In genomic region chr9:41376948-41377700, GRCm38 (mm10) we compare ENCODE assay signal across 7 mouse cellular contexts.
DNase-seq lines count a peak whose midpoint lies in the region; ATAC-seq and TF ChIP-seq lines count a peak whose summit lies in the region.

No protein-coding gene starts in this region.

- H3K27me3 ChIP-seq in embryonic facial prominence, embryonic 15.5 days, result no peaks in the 10 kb centered on the region
- no peaks in the 10 kb centered on the region for H3K27me3 ChIP-seq in hindbrain, embryonic 13.5 days
- H3K27me3 ChIP-seq in midbrain, postnatal 0 days (ENCODE audit: insufficient read depth, low read length), result no peaks in the 10 kb centered on the region
- peaks cover 11% of the 10 kb centered on the region for H3K27me3 ChIP-seq in liver, postnatal 0 days (ENCODE audit: insufficient read depth, low read length)

- peaks cover 44% of the 10 kb centered on the region for H3K4me1 ChIP-seq in embryonic facial prominence, embryonic 15.5 days
- peaks cover 59% of the 10 kb centered on the region for H3K4me1 ChIP-seq in hindbrain, embryonic 13.5 days (replicated peaks)
- H3K4me1 ChIP-seq in midbrain, postnatal 0 days (ENCODE audit: insufficient read depth, low read length), result peaks cover 22% of the 10 kb centered on the region; the same call in 1 of the 2 replicates
- H3K4me1 ChIP-seq in liver, postnatal 0 days (ENCODE audit: insufficient read depth), result no peaks in the 10 kb centered on the region

- H3K4me2 ChIP-seq in embryonic facial prominence, embryonic 15.5 days (replicated peaks), result peak overlapping the region; percentile 53
- peak overlapping the region; percentile 76 for H3K4me2 ChIP-seq in hindbrain, embryonic 13.5 days
- H3K4me2 ChIP-seq in midbrain, postnatal 0 days (ENCODE audit: low read depth, low read length, poor library complexity, severe bottlenecking), result peak overlapping the region; percentile 74
- no peak overlapping the region for H3K4me2 ChIP-seq in liver, postnatal 0 days (ENCODE audit: low read depth, low read length)

- no peaks in the 10 kb centered on the region for H3K36me3 ChIP-seq in embryonic facial prominence, embryonic 15.5 days
- no peaks in the 10 kb centered on the region for H3K36me3 ChIP-seq in hindbrain, embryonic 13.5 days
- H3K36me3 ChIP-seq in midbrain, postnatal 0 days (ENCODE audit: insufficient read depth, low read length), result no peaks in the 10 kb centered on the region
- no peaks in the 10 kb centered on the region for H3K36me3 ChIP-seq in liver, postnatal 0 days (replicated peaks; ENCODE audit: insufficient read depth, low read length)

- 31% methylated on average over 8 of the region's 8 CpGs for WGBS in embryonic facial prominence, embryonic 15.5 days
- WGBS in hindbrain, embryonic 13.5 days, result 7% methylated on average over 8 of the region's 8 CpGs
- 4% methylated on average over 8 of the region's 8 CpGs for WGBS in midbrain, postnatal 0 days
- 58% methylated on average over 8 of the region's 8 CpGs for WGBS in liver, postnatal 0 days (ENCODE audit: insufficient replicate concordance)

- H3K9ac ChIP-seq in embryonic facial prominence, embryonic 15.5 days, result no peak overlapping the region
- H3K9ac ChIP-seq in hindbrain, embryonic 13.5 days, result peak overlapping the region; percentile 90
- H3K9ac ChIP-seq in midbrain, postnatal 0 days (replicated peaks; ENCODE audit: low read length, poor library complexity, severe bottlenecking), result peak overlapping the region; percentile 84
- no peak overlapping the region for H3K9ac ChIP-seq in liver, postnatal 0 days (replicated peaks)

- no peak for ATAC-seq in embryonic facial prominence, embryonic 15.5 days (ENCODE audit: insufficient number of reproducible peaks, low FRiP score, low TSS enrichment, low read depth)
- ATAC-seq in hindbrain, embryonic 13.5 days (ENCODE audit: low FRiP score), result 0 out of 2 replicates have a peak, but pooled peaks have one; percentile 37
- ATAC-seq in midbrain, postnatal 0 days (ENCODE audit: low FRiP score), result 0 out of 2 replicates have a peak, but pooled peaks have one; percentile 15
- no peak for ATAC-seq in liver, postnatal 0 days

- TF ChIP-seq EP300 in liver, postnatal 0 days (IDR thresholded peaks at IDR 0.05; ENCODE audit: low read depth), result no peak

- no peak for DNase-seq in layer of hippocampus, adult 2 months (ENCODE audit: low spot score in 2 of 2)
- DNase-seq in layer of hippocampus, adult 9-10 months (ENCODE audit: low spot score), result no peak
- peak; percentile 70 for DNase-seq in midbrain, postnatal 0 days (ENCODE audit: low spot score)
- no peak for DNase-seq in liver, postnatal 0 days
- no peak for DNase-seq in cerebellum, adult 11-12 months

- peak overlapping the region; percentile 63 for H3K4me3 ChIP-seq in layer of hippocampus, adult 2 months
- H3K4me3 ChIP-seq in embryonic facial prominence, embryonic 15.5 days (replicated peaks), result peak overlapping the region; percentile 34
- H3K4me3 ChIP-seq in hindbrain, embryonic 13.5 days, result peak overlapping the region; percentile 45
- peak overlapping the region; percentile 36 for H3K4me3 ChIP-seq in midbrain, postnatal 0 days (ENCODE audit: low read depth, low read length)
- no peak overlapping the region for H3K4me3 ChIP-seq in liver, postnatal 0 days (ENCODE audit: low read depth, low read length)

- no peak for TF ChIP-seq CTCF in layer of hippocampus, adult 2 months (conservative IDR thresholded peaks at IDR 0.05)
- TF ChIP-seq CTCF in midbrain, postnatal 0 days (IDR thresholded peaks at IDR 0.05), result no peak
- no peak for TF ChIP-seq CTCF in liver, postnatal 0 days (IDR thresholded peaks at IDR 0.05; ENCODE audit: low read depth)

- no peaks in the 10 kb centered on the region for H3K9me3 ChIP-seq in embryonic facial prominence, embryonic 15.5 days (replicated peaks)
- H3K9me3 ChIP-seq in hindbrain, embryonic 13.5 days, result no peaks in the 10 kb centered on the region
- H3K9me3 ChIP-seq in midbrain, postnatal 0 days (ENCODE audit: low read length), result no peaks in the 10 kb centered on the region
- no peaks in the 10 kb centered on the region for H3K9me3 ChIP-seq in liver, postnatal 0 days (ENCODE audit: low read length)

- peak overlapping the region; percentile 94 for H3K27ac ChIP-seq in layer of hippocampus, adult 2 months
- peak overlapping the region; percentile 91 for H3K27ac ChIP-seq in embryonic facial prominence, embryonic 15.5 days (replicated peaks)
- peak overlapping the region; percentile 100 for H3K27ac ChIP-seq in hindbrain, embryonic 13.5 days
- H3K27ac ChIP-seq in midbrain, postnatal 0 days (ENCODE audit: low read depth, low read length), result peak overlapping the region; percentile 99
- no peak overlapping the region for H3K27ac ChIP-seq in liver, postnatal 0 days (ENCODE audit: low read depth)

Comparison
In these comparisons a context has a peak if more than half of its experiments do, and no peak if none do; other contexts are left out.
1. ATAC-seq: peak in hindbrain, embryonic 13.5 days (single experiment) and midbrain, postnatal 0 days (single experiment); none in embryonic facial prominence, embryonic 15.5 days (single experiment) and liver, postnatal 0 days (single experiment).
2. H3K9ac ChIP-seq: peak in hindbrain, embryonic 13.5 days (single experiment) and midbrain, postnatal 0 days (single experiment); none in embryonic facial prominence, embryonic 15.5 days (single experiment) and liver, postnatal 0 days (single experiment).